Mouse (Mus musculus): ENCODE measurements at regions not wholly inside any gene's neighbourhood (a gene's known extent, or its start where the extent isn't known, plus 50 kb on each side); places are given as distances from the start of the nearest gene placed in this dataset.
A peak's percentile ranks its signal among the peaks of the same experiment; 100 is the strongest.
"Not testable (repeated sequence)": the region's sequence is repeated elsewhere in the genome, so short reads cannot be mapped to it uniquely, and the experiment has no call there.

DNA sequence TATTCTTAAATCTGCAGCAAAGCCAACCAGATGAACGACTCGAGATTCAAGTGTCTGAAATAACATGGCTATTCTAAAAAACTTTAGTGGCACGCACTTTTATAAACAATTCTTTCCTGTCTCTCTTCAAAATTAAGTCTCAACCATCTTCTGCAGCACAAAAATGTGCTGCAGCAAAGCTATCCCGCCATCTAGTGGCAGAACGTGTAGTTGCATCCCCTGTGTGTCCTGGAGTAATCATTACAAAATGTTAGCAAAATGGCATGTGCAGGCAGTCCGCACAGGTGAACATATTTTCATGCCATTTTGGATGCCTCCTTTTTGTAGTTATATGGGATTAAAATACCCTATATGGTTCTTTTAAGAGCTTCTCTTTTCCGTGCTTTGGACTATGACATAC lies 293.1 kb upstream of the Slc7a14 start:
- intact Hi-C loops (cut with DNase I): loop anchor here (2.0 kb wide), 1 partner anchor 456 kb away; no protein-coding TSS in a partner anchor
- peak; percentile 32 to 59 for DNase-seq

- intact Hi-C loops (cut with DNase I); DNase-seq: not testable (repeated sequence)
These were observed 286.4 kb upstream of the Slc7a14 start for GRCm38 (mm10) chr3:31596581-31596980.

GRCm38 (mm10) chr3:31585971-31586370 lies 275.8 kb upstream of the Slc7a14 start:
- intact Hi-C loops (cut with DNase I): no loop called here
- peak in 1 of 2 experiments; percentile 6 for DNase-seq

DNA sequence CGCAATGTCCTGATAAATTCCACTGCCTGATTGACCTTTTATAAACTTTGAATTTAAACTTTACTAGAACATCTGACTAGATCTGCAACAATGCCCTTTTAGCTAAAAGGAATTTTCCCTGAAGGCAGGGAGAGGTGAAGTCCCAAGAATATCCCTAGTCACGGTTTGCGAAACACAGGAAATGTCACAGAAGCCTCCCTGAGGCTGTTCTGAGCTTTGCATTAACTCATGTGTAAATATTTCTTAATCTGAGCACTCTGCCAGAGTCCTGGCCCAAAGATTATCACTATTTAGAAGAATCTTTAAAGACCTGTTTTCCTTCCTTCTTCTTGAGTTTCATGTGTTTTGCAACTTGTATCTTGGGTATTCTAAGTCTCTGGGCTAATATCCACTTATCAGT lies 263.7 kb upstream of the Slc7a14 start:
- intact Hi-C loops (cut with DNase I): no loop called here

More for the DNA sequence above, 263.7 kb upstream of the Slc7a14 start:
- no peak for DNase-seq

All from gastrocnemius, postnatal 36 days (tissue).